Mouse (Mus musculus) bone marrow, adult 2 months (tissue): Measurements from ENCODE around the gene Spink8. TPM values are rescaled to one million over a fixed set of nuclear protein-coding genes. Genes with fewer than 3 reads are reported as not detected.

Experiments
- H3K27ac ChIP-seq: fragments of 200-500 bp; 2 replicates; pipeline ENCODE4 v1.5.1; 2012; ENCODE audit warnings: low read depth, mild to moderate bottlenecking, control low read depth, inconsistent platforms, low read length; ENCODE audit not compliant: control insufficient read depth, poor library complexity, insufficient read depth
- H3K4me1 ChIP-seq: fragments of 200-500 bp; 2 replicates; pipeline ENCODE4 v1.6.1; 2011; ENCODE audit warnings: low read length; ENCODE audit not compliant: control insufficient read depth, insufficient read depth
- H3K4me3 ChIP-seq: fragments of 200-500 bp; replicated peaks from 2 replicates; pipeline ENCODE3; 2011; ENCODE audit warnings: mild to moderate bottlenecking, low read depth, low read length, control low read depth; ENCODE audit not compliant: control insufficient read depth
- CTCF ChIP-seq: fragments of 200-500 bp; IDR thresholded peaks from 2 replicates; pipeline ENCODE4 v1.5.1; 2011; ENCODE audit warnings: low read length, control low read depth; ENCODE audit not compliant: control insufficient read depth, insufficient read depth
- POLR2A ChIP-seq: fragments of 200-500 bp; IDR thresholded peaks from 2 replicates; pipeline ENCODE4 v1.6.1; 2011; ENCODE audit warnings: low read depth, mild to moderate bottlenecking, control low read depth, low read length, borderline replicate concordance; ENCODE audit not compliant: control insufficient read depth
- WGBS: fragments of 180-500 bp; shearing (Covaris S2); methylation state at CpG from one replicate; pipeline ENCODE4 v1.1.7; 2018; 5-methylcytosine and 5-hydroxymethylcytosine counted together
- polyA plus RNA-seq: library from polyadenylated mRNA; stranded (reverse); fragments of >200 nt; gene quantifications from 2 replicates; pipeline ENCODE4 v1.2.4, GENCODE M21; 2011; ENCODE audit warnings: low replicate concordance; ENCODE audit not compliant: missing spikeins, insufficient read depth, insufficient read length

Spink8 gene
- polyA plus RNA-seq, 1 experiment = not detected

GRCm38 (mm10) chr9:109807898-109808297, 4.2 kb upstream of the Spink8 start:
- 15% methylated on average over 3 of the region's 3 CpGs for WGBS
- H3K4me3 ChIP-seq = no peak overlapping the region
- no peak overlapping the region for H3K27ac ChIP-seq

GRCm38 (mm10) chr9:109813424-109813823, 1.3 kb downstream of the Spink8 start:
- WGBS = 34% methylated on average over 7 of the region's 7 CpGs
- no peak overlapping the region for H3K27ac ChIP-seq
- TF ChIP-seq POLR2A (no peak), CTCF (no peak)

More at GRCm38 (mm10) chr9:109807898-109808297, 4.2 kb upstream of the Spink8 start:
- H3K4me1 ChIP-seq = no peaks in the 10 kb centered on the region; the same call in 1 of the 2 replicates
- no peak for TF ChIP-seq CTCF
- TF ChIP-seq POLR2A = no peak

GRCm38 (mm10) chr9:109816341-109816740, 4.3 kb downstream of the Spink8 start:
- Histone ChIP-seq H3K4me3 (no peak overlapping the region), H3K4me1 (no peaks in the 10 kb centered on the region), H3K27ac (no peak overlapping the region)
- WGBS = 31% methylated on average over 6 of the region's 6 CpGs
- TF ChIP-seq POLR2A (no peak), CTCF (no peak)

More at GRCm38 (mm10) chr9:109813424-109813823, 1.3 kb downstream of the Spink8 start:
- no peak overlapping the region for H3K4me3 ChIP-seq
- no peaks in the 10 kb centered on the region for H3K4me1 ChIP-seq

GRCm38 (mm10) chr9:109825739-109826138, 13.7 kb downstream of the Spink8 start:
- WGBS = 36% methylated on average over 4 of the region's 4 CpGs
- Histone ChIP-seq H3K4me1 (no peaks in the 10 kb centered on the region), H3K4me3 (no peak overlapping the region), H3K27ac (no peak overlapping the region)
- TF ChIP-seq CTCF = no peak
- TF ChIP-seq POLR2A = no peak

- 39% methylated on average over 5 of the region's 5 CpGs for WGBS
- TF ChIP-seq CTCF (no peak), POLR2A (no peak)
Measured at GRCm38 (mm10) chr9:109826181-109826580, 14.1 kb downstream of the Spink8 start.

GRCm38 (mm10) chr9:109832391-109833087, 20.5 kb downstream of the Spink8 start, which contains the start of gene Nme6:
Gene Nme6, plus strand, starts transcription at chr9:109832749.
- WGBS = under 1% methylated on average over 32 of the region's 32 CpGs
- H3K27ac ChIP-seq = peak within 1 kb of the TSS; percentile 40; the same call in 1 of the 2 replicates
- H3K4me1 ChIP-seq = peaks cover 2% of the 10 kb centered on the region; the same call in 1 of the 2 replicates
- TF ChIP-seq CTCF (peak; percentile 65), POLR2A (peak; percentile 27; the same call in 1 of the 2 replicates)
- peak within 1 kb of the TSS; percentile 89 for H3K4me3 ChIP-seq

More at GRCm38 (mm10) chr9:109826181-109826580, 14.1 kb downstream of the Spink8 start:
- no peak overlapping the region for H3K4me3 ChIP-seq
- no peak overlapping the region for H3K27ac ChIP-seq
- H3K4me1 ChIP-seq = no peaks in the 10 kb centered on the region

- no peak overlapping the region for H3K27ac ChIP-seq
- peak overlapping the region; percentile 89 for H3K4me3 ChIP-seq
- H3K4me1 ChIP-seq = peaks cover 2% of the 10 kb centered on the region; the same call in 1 of the 2 replicates
- TF ChIP-seq CTCF = no peak
- no peak for TF ChIP-seq POLR2A
- 4% methylated on average over 6 of the region's 6 CpGs for WGBS
Measured at GRCm38 (mm10) chr9:109833088-109833412, 21.0 kb downstream of the Spink8 start.

- peak within 1 kb of the TSS; percentile 63 for H3K4me3 ChIP-seq
- peaks cover 2% of the 10 kb centered on the region; the same call in 1 of the 2 replicates for H3K4me1 ChIP-seq
- 43% methylated on average over 6 of the region's 6 CpGs for WGBS
- TF ChIP-seq CTCF (no peak), POLR2A (peak; percentile 78; the same call in 1 of the 2 replicates)
- H3K27ac ChIP-seq = peak within 1 kb of the TSS; percentile 78
Measured at GRCm38 (mm10) chr9:109849312-109849758, 37.3 kb downstream of the Spink8 start, which contains the start of gene Camp. Gene Camp, minus strand, starts transcription at chr9:109849617.
